Mouse (Mus musculus): ENCODE data around the gene Ppdpf.
A peak's percentile ranks its signal among the peaks of the same experiment; 100 is the strongest.

Gene Ppdpf

DNA sequence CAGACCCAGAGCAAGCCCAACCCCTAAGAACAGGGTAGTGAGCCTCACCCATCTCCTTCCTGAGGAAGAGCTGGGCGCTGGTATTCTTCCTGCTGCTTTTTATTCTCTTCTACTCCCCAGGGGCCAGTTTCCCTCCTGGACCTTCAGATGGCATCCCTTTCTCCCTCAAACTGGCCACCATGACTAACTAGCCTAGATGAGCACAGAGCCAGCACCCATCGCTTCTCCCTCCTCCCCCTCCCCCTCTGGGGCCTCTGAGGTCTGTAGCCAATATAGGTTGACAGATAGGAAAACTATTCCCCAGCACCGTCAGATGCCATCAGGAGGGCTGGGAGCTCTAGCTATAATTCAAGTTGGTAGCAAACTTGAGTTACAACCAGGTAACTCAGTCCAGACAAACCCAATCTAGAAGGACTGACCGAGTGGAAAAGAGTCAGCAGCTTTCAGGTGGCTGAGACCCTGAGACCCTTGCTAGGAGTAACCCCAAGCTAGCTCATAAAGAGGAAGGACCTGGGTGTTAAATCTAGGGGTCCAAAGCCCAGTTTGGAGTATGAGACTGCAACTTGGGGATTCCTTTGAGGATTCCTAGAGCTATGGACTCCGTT lies 31.9 kb downstream of the Ppdpf start:
- no peak for ATAC-seq (ENCODE audit: low TSS enrichment)

DNA sequence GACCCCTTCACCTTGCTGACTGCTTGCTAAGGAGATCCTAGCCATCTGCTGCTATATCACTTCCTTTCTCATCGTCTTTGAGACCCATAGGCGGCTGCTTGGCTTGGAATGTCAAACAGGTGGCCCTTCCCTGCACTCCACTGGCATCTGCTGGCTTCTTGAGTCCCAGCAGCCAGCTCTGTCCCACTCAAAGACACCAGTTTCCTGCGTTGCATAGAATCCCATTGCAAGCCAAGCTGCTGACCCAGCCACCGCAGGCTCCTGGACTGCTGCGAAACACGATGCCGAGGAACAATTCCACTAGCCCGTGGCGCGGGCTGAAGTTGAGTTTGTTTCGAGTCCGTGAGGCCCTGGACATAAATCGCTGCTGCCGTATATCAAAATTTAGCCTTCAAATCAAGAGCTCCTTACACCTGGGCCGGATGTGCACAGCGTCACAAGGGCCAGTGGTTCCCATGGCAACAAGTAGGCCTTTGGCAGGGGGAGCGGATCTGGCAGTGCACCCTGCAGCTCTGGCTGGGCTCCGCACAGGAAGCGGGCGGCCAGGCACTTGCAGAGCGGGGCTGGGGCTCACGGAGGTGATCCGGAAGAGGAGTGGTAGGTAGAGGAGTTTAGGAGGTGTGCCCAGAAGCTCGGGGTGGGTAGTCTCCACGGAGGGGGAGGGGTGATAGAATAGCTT lies 32.6 kb downstream of the Ppdpf start, which contains the start of gene Fndc11:
TSS of gene Fndc11 (plus strand) at position 476 of the 679 bp plus-strand sequence.
- ATAC-seq (ENCODE audit: low TSS enrichment) = peak; percentile 59; the same call in 1 of the 2 replicates

DNA sequence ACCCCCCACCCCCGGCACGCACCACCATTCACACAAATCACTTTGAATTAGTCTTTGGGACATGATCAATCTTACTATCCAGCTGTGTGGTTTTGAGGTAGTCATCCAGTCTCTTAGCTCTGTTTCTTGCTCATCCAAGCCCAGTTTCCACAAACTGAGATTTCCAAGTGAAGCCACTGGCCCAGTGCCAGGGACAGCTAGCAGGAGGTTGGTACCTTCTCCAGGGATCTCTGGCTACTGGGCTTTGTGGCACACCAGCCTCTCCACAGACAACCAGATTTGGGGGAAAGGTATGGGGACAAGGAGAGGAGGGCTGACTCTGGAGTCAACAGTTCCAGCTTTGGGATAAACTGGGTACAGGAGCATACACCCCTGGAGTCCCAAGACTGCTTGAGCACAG lies 33.3 kb downstream of the Ppdpf start:
- ATAC-seq (ENCODE audit: low TSS enrichment) = no peak

DNA sequence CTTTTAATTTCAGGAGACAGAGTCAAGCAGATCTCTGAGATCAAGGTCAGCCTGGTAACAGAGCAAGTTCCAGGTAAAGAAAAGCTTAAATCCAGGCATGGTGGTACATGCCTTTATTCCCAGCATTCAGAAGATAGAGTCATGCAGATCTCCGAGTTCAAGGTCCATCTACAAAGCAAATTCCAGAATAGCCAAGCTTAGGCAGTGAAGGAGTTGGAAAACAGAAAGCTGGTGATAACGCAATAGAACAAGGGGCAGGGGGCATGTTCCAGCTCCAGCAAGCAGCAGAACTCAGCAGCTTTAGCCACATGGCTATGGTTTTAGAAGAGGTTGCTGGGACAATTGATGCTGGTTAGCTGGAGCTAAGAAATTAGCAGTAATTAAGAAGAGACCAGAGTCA lies 37.9 kb downstream of the Ppdpf start:
- ATAC-seq (ENCODE audit: low TSS enrichment) = no peak

DNA sequence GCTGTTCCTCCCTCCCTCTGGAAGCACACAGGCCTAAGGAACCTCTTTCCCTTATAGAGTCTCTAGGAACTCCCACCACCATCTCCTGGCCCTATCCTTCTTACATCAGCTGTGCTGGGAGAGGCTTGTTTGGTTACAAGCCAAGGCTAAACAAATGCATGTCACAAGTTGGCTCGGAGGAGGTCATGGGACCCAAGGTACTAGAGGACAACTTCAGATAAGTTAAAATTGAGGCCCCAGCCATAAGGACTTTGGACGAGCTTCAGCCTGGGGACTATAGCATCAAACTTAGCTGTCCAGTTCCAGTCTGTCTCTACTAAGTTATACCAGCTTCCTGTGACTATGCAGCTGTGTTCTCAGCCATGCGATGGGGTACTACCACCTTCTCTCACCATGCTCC lies 40.1 kb downstream of the Ppdpf start:
- no peak for ATAC-seq (ENCODE audit: low TSS enrichment)

DNA sequence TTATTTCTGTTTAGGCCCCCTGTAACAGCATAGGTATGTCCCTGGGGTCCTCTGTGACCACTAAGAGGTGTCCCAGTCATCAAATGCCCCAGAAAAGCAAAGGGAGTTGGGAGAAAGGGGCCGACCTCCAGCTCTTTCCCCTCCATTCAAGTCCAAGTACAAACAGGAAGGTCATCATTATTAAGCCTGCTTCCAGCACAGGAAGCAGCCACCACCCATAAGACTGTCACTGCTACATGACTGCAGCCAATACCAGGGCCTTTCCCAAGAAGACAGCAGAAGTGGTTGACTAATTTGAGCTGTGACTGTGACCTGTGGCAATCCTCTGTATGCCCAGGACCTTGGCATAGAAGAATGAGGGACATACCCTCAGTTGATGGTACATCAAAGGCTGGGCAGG lies 41.3 kb downstream of the Ppdpf start:
- ATAC-seq (ENCODE audit: low TSS enrichment) = no peak

DNA sequence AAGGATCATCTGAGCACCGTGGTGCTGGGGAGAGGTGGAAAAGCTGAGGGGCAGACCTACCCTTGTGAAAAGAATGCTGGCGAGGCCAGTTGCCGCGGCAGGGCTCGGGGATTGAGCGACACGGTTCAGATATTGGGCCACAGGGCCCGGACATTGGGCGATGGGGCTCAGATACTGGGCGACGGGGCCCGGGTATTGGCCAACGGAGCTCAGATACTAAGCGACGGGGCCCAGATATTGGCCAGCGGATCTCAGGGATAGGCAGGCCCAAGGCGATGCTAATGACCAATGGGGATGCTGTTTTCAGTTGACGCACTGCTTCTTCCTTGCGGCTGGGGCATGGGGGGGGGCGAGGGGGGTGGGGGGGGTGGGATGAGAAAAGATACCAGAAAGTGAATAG lies 44.1 kb downstream of the Ppdpf start:
- ATAC-seq (ENCODE audit: low TSS enrichment) = no peak

DNA sequence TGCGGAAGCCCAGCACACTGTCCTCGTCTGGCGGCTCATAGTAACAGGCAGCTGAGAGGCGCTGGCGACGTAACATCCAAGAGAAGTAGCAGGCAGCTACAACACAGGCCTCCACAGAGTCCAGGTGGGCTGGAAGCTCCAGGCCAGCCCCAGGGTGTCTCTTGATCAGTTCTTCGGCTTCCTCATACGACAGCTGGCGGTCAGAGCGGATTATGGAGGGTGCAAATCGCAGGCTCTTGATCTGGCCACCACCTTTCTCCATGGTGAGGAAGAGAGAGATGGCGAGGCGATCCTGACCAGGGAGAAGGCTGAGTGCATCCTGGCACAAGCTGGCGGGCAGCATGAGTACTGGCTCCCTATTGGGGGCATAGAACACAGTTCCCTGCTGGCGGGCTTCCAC lies 46.4 kb downstream of the Ppdpf start:
- ATAC-seq (ENCODE audit: low TSS enrichment) = no peak

DNA sequence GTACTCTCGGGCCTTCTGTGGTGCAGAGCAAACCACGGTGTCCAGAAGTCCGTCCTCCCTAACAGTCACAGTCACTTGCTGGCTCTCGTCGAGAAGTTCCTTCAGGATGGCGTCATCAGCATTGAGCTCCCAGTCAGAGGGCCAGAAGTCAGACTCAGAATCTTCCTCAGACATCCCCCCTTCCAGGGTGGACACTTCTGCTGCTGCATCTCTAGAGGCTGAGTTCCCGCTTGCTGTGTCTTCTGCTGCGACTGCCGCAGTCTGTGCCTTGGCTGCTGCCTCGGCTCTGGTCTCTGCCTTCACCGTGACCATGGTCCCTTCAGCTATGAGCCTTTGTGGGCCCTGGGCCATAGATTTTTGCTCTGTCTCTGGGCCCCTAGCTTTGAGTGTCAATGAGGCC lies 47.6 kb downstream of the Ppdpf start:
- no peak for ATAC-seq (ENCODE audit: low TSS enrichment)

DNA sequence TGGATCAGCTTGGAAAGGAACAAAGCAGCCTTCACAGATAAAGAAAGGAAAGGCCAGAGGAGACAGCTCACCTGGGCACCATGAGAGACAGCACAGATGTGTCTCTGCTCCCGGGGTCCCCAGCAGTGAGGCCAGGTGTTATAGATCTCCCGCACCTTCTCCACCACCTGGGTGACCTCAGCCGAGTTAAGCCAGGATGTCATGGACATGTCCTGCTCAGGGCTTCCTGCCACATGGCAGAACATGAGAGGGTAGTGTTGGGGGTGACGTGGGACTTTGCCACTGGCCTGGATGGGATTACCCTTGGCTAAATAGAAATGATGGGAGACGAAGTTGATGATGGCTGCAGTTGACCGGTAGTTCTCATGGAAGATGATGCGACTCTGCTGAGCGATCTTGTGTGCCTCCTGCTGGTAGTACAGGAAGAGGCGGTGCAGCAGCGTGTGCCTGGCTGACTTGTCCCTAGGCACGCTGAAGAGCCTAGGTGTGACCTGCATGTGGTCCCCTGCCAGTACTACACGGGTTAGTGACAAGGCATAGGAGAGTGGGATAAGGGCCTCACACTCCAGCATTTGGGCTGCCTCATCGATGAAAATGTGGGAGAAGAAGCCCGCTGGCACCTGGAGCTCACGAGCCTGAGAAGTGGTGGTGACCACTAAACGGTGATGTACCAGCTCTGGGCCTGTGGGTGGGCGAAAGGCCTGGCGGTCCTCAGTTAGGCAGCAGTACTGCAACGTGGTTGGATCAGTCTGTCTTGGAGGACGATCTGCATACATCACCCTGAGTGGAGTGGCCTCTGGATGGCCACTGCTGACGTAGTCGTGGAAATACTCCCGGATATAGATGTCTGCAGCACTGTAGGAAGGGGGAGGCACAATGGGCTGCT lies 48.9 kb downstream of the Ppdpf start:
- no peak for ATAC-seq (ENCODE audit: low TSS enrichment)

DNA sequence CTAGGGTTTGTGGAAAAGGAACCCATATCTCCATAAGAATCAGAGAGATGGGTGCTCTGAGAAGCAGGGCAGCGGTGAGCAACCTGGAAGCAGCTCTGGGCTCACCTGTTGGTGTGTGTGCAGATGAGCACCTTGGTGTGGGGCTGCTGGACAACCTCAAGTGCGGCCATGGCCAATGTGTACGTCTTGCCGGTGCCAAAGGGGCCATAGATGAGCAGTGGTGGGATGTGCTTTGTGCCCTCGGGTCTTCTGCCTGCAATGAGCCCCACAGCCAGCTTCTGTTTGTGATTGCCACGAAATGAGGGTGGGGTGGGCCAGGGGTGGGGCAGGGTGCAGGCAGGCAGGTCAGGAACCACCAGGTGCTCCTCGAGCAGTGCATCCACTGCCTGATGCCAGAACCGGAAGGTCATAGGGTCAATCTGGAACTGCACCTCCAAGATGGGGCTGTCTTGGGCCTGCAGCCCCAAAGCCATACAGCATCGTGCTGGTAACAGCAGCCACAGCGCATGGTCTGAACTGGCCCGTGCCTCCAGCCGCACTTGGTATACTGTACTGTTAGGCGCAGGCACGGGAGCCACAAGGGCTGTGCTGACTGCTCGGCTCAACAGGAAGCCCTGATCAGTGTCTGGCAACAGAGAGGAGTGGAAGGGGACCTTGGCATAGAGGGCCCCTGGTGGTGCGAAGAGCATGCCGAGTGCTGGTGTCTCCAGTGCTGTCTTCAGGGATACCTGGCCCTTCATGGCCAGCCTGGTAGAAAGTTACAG lies 50.4 kb downstream of the Ppdpf start:
- no peak for ATAC-seq (ENCODE audit: low TSS enrichment)

DNA sequence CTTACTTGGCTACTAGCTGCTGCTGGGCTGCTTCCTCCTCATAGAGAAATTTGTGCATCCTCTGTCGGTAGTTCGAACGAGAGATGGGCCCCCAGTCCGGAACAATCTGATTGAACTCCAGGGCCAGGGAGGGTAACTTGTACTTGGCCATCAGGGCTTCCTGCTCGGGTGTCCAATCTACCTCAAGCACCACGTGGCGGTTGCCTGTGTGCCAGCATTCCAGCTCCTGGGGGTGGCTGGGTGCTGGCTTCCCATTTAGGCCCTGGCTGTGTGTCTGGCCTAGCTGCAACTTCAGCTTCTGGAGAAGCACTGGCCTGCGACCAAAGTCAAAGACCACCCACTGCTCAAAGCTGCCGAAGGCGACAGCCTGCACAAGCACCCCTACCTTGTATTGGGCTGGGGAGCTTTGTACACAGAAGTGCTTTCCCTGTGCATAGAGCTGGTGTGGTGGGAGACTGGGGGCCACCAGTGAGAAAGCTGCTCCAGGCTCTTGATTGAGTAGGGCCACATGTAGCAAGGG lies 51.1 kb downstream of the Ppdpf start:
- ATAC-seq (ENCODE audit: low TSS enrichment) = no peak

Measured in frontal cortex, adult (tissue).